Mouse (Mus musculus): ENCODE results near the gene Mta2. TPM values are rescaled to one million over a fixed set of nuclear protein-coding genes. Genes with fewer than 3 reads are reported as not detected.
"Not testable (repeated sequence)": the region's sequence is repeated elsewhere in the genome, so short reads cannot be mapped to it uniquely, and the experiment has no call there.

Gene Mta2
- total RNA-seq (2021): 10 to 100 TPM; 51.6 to 53.4 TPM
- long read RNA-seq, transcript Mta2-201 (18 exons, 3,135 nt): major isoform, 36 of 48 reads
- long read RNA-seq, partial matches to known transcripts: 5 of 48 reads
- long read RNA-seq, other reads (novel, unspliced or antisense): 7 of 48 reads

- DNase-seq (ENCODE audit: low spot score in 2 of 2): peak; percentile 91 to 95
Measured at GRCm38 (mm10) chr19:8941515-8942217, at the start of gene Mta2. Gene Mta2, plus strand, starts transcription at chr19:8941875.

- peak; percentile 85 to 90 for DNase-seq (ENCODE audit: low spot score in 2 of 2)
Measured at GRCm38 (mm10) chr19:8892829-8893766, 48.6 kb upstream of the Mta2 start, which contains the start of gene Ints5. Gene Ints5, plus strand, starts transcription at chr19:8893005.

DNA sequence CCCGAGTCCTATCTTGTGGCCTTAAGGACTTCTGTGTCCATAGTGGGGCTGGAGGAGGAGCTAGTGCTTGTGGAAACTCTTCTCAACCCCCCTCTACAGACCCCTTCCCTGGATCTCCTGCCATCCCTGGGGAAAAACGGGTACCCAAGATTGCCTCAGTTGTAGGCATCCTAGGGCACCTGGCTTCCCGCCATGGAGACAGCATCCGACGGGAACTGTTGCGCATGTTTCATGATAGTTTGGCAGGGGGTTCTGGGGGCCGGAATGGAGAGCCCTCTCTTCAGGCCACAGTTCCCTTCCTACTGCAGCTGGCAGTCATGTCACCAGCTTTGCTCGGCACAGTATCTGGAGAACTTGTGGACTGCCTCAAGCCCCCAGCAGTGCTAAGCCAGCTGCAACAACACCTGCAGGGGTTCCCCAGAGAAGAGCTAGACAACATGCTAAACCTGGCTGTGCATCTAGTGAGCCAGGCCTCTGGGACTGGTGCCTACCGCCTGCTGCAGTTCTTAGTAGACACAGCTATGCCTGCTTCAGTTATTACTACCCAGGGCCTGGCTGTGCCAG lies 46.2 kb upstream of the Mta2 start:
- DNase-seq (ENCODE audit: low spot score in 2 of 2): no peak

- DNase-seq (ENCODE audit: low spot score in 2 of 2): not testable (repeated sequence)
Measured at GRCm38 (mm10) chr19:8896231-8896630, 45.4 kb upstream of the Mta2 start.

DNA sequence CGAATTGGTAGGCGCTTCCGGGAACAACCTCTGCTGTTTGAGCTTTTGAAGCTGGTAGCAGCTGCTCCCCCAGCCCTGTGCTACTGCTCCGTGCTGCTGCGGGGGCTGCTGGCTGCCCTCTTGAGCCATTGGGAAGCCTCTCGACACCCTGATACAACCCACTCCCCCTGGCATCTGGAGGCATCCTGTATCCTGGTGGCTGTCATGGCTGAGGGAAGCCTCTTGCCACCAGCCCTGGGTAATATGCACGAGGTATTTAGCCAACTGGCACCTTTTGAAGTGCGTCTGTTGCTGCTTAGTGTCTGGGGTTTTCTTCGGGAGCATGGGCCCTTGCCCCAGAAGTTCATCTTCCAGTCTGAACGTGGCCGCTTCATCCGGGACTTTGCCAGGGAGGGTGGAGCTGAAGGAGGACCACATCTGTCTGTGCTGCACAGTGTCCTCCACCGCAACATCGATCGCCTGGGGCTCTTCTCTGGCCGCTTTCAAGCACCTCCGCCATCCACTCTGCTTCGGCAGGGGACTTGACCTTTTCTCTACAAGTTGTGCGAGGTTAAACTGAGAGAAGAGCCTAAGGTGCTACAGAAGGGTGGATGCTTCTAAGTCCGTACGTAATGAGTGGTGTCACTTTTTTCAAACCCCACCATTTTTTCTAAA lies 44.3 kb upstream of the Mta2 start:
- DNase-seq (ENCODE audit: low spot score in 2 of 2): peak in 1 of 2 experiments; percentile 21

GRCm38 (mm10) chr19:8897865-8898495 lies 43.7 kb upstream of the Mta2 start, which contains the start of gene Ganab:
Gene Ganab, plus strand, starts transcription at chr19:8898071.
- peak; percentile 94 to 98 for DNase-seq (ENCODE audit: low spot score in 2 of 2)

GRCm38 (mm10) chr19:8898576-8898975 lies 43.1 kb upstream of the Mta2 start:
- no peak for DNase-seq (ENCODE audit: low spot score in 2 of 2)

GRCm38 (mm10) chr19:8899079-8899478 lies 42.6 kb upstream of the Mta2 start:
- no peak for DNase-seq (ENCODE audit: low spot score in 2 of 2)

DNA sequence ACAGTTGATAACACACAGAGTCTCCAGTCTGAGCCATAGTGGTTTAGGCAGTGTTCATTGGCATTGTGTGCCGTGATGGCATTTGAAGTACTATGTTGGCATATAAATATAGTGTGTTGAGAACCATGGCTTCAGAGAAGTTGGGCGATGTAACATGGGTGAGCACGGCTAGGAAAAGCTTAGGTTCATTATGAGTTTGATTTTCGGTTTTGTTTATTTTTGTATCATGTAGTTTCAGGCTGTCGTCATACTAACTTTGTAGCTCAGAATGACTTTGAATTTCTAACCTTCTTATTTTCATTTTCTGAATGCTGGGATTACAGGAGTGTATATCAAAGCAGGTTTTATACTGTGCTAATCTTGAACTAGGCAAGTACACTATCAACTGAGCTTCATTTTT lies 38.3 kb upstream of the Mta2 start:
- DNase-seq (ENCODE audit: low spot score in 2 of 2): no peak

DNA sequence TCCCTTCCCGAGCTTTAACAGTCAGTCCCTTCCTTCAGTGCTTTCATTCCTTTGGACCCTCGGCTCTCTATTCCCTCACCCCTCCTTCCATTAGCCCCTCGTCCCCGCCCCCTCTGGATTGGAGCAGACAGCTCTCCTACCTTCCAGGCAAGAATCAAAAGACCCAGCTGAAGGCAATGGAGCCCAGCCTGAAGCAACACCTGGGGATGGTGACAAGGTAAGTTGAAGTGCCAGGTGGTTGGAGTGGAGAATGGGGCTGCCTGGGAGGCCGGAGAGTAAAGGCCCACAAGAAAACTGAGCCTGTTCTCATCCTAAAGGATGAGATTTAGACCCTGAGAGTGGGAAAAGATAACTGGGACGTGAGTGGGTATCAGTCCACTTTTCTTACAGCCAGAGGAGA lies 33.1 kb upstream of the Mta2 start:
- DNase-seq (ENCODE audit: low spot score in 2 of 2): no peak

DNA sequence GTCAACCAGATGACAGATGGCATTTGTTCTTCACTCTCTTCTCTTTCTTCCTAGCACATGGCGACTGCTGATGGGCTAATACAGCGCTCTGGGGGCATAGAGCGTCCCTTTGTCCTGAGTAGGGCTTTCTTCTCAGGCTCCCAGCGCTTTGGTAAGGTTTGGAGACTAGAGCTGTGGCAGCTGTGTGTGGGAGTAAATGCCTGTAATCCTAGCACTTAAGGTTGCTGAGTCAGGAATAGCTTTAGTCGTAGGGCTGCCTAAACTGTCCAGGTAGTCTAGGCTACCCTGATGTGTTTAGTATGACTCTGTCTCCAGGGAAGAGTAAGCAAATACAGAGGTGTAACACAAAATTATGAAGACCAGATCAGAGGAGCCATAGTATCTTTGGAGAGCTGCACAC lies 29.9 kb upstream of the Mta2 start:
- DNase-seq (ENCODE audit: low spot score in 2 of 2): peak in 1 of 2 experiments; percentile 42

DNA sequence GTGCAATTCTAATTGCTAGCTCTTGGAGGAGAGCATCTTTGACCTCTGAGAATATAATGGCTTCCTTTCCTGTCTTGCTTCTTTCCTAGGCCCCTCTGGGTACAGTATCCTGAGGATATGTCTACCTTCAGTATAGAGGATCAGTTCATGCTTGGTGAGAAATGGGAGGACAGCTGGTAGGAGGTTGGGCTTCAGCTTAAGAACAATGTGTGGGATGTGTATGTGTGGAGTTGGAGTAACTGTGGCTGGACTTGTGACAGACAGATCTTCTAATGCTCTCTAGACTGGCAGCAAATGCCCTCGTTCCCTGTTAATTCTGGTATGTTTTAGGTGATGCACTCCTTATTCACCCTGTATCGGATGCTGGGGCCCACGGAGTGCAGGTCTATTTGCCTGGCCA lies 27.5 kb upstream of the Mta2 start:
- peak in 1 of 2 experiments; percentile 72 for DNase-seq (ENCODE audit: low spot score in 2 of 2)

GRCm38 (mm10) chr19:8919000-8919399 lies 22.7 kb upstream of the Mta2 start:
- no peak for DNase-seq (ENCODE audit: low spot score in 2 of 2)

DNA sequence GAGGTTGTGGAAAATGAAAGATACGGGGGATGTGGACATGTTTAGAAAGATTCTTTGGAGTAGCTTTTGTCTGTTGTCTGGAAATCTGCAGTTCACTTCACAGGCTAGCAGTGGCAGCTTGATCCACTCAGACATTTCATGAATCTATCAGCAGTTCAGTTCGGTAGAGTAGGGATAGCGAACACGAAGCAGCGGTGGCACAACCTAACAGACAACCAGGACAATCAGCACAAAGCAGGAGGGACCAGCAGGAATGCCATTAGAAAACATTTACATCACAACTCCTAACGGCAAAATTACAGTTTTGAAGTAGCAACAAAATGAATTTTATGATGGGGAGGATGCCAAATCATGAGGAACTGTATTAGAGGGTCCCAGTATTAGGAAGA lies 22.0 kb upstream of the Mta2 start:
- no peak for DNase-seq (ENCODE audit: low spot score in 2 of 2)

DNA sequence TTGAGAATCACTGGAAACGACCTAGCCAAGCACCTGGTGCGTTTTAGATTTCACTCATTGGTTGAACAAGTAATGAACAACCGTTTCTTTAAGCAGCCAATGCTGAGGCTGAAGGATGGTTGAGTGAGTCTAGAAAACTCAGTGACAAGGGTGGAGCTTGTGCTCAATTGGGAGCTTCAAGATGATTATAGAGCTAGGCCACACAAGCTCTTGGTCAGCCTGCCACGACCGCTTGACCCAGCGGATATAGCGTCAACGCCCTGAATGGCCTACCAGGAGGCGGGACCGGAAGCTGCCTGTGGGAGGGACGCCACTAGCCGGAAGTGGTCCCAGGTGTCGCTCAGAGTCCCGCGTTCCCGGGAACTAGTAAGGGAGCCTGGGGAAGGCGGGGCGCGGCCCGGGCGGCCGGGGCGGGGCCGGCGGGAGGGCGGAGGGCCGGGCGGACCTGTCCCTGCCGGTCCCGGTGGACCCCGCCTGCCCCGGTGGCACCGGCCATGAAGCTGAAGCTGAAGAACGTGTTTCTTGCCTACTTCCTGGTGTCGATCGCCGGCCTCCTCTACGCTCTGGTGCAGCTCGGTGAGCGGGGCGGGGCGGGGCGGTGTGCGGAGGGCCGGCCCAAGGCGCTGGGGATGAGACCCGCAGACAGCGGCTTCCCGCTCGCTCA lies 21.5 kb upstream of the Mta2 start, which contains the start of gene B3gat3:
TSS of gene B3gat3 (plus strand) at position 302 of the 664 bp plus-strand sequence.
- DNase-seq (ENCODE audit: low spot score in 2 of 2): peak; percentile 90 to 96

DNA sequence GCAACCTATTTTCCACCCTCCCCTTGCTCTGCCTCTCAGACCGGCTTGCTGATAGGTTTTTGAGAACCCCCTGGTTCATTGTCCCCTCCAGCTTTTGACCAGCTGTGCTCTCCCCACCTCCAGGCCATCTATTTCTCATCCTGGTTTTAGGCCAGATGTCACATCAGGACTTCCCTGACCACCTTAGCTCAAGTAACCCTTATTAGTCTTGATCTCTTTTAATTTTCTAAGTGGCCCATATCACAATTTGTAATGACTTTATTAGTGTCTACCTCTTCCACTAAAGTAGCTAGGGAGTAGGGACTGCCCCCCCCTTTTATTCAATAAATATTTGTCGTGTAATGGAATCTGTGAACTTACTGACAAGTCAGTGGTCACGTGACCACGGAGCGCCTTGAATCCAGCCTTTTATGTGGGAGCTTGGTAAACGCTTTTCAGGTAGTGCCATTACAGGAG lies 20.8 kb upstream of the Mta2 start:
- DNase-seq (ENCODE audit: low spot score in 2 of 2): no peak

DNA sequence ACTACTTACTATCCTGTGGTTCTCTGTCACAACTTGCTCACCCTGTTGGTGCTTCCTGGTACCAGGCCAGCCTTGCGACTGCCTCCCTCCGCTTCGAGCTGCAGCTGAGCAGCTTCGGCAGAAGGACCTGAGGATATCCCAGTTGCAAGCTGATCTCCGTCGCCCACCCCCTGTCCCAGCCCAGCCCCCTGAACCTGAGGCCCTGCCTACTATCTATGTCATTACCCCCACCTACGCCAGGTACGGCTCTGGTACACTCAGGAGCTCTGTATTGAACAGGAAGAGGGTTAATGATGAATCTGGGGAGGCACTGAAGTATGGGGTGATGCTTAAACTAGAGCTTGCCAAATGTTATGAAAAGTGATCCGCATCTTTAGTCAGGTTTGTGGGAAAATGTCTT lies 19.9 kb upstream of the Mta2 start:
- no peak for DNase-seq (ENCODE audit: low spot score in 2 of 2)

- no peak for DNase-seq (ENCODE audit: low spot score in 2 of 2)
Measured at GRCm38 (mm10) chr19:8926766-8927165, 14.9 kb upstream of the Mta2 start.

GRCm38 (mm10) chr19:8927891-8928525 lies 13.7 kb upstream of the Mta2 start:
- no peak for DNase-seq (ENCODE audit: low spot score in 2 of 2)
